Comparison of ENCODE assay signal across 23 mouse cellular contexts in the genomic region with DNA sequence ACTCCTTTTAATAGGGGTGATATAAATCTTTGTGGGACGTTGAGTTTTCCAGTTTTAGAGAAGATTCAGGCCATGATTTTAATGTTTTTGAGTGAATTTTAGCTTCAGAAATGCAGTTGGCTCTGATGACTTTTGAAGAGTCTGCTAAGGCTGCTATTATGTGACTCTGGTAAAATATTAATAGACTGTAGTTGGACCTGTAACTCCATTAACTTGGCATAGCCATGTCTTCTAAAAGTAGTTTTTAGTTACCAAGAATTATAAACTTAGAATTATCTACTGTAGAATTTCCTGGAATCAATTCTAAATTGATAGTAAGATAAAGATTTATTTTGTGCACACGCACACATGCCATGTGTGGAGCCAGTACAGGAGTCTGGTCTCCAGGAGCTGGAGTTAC. TPM values are rescaled to one million over a fixed set of nuclear protein-coding genes. Genes with fewer than 3 reads are reported as not detected.
DNase-seq lines count a peak whose midpoint lies in the region; ATAC-seq and TF ChIP-seq lines count a peak whose summit lies in the region.
"Had no signal": no experiment of that assay in that cellular context is flagged by ENCODE, and none has a peak within 500 bp of the region (broad histone marks: within the 10 kb centered on the region; RNA-seq: fewer than 3 reads in every experiment).

No protein-coding gene starts in this region.

- no peak for ATAC-seq in kidney, embryonic 14.5 days (ENCODE audit: low FRiP score, low TSS enrichment)
- ATAC-seq in kidney, embryonic 16.5 days (ENCODE audit: low FRiP score, low TSS enrichment), result no peak
- ATAC-seq in liver, embryonic 11.5 days (replicated peaks; ENCODE audit: low FRiP score), result no peak
- no peak for ATAC-seq in erythroblast, adult 5-6 weeks (replicated peaks; ENCODE audit: low FRiP score, poor library complexity, severe bottlenecking)
- ATAC-seq: forebrain, embryonic 14.5 days; forebrain, embryonic 16.5 days had no signal

- no peak for TF ChIP-seq CTCF in kidney, adult 2 months (conservative IDR thresholded peaks at IDR 0.05; ENCODE audit: insufficient read depth, insufficient read length, low read depth, low read length)
- TF ChIP-seq CTCF in liver, adult 2 months (IDR thresholded peaks at IDR 0.05; ENCODE audit: low read depth, low read length), result no peak
- TF ChIP-seq CTCF in bone marrow macrophage, adult 2 months (IDR thresholded peaks at IDR 0.05; ENCODE audit: low read depth, low read length), result no peak

- no peak overlapping the region for H3K4me3 ChIP-seq in kidney, adult 2 months (ENCODE audit: insufficient read depth, low read depth, low read length)
- H3K4me3 ChIP-seq in kidney, embryonic 14.5 days (ENCODE audit: low read length), result no peak overlapping the region
- no peak overlapping the region for H3K4me3 ChIP-seq in kidney, embryonic 16.5 days (ENCODE audit: low read length)
- H3K4me3 ChIP-seq in liver, adult 2 months (ENCODE audit: insufficient read depth, low read depth, low read length), result no peak overlapping the region
- no peak overlapping the region for H3K4me3 ChIP-seq in liver, embryonic 11.5 days (ENCODE audit: low read depth, low read length)
- H3K4me3 ChIP-seq in bone marrow macrophage, adult 2 months (ENCODE audit: insufficient read depth, low read length), result no peak overlapping the region
- H3K4me3 ChIP-seq: embryonic facial prominence, embryonic 10.5 days; embryonic facial prominence, embryonic 12.5 days; erythroblast, embryonic 14.5 days; forebrain, embryonic 10.5 days; forebrain, embryonic 12.5 days had no signal

- TF ChIP-seq POLR2A in kidney, adult 2 months (IDR thresholded peaks at IDR 0.05; ENCODE audit: low read depth, low read length), result no peak
- no peak for TF ChIP-seq POLR2A in liver, adult 2 months (IDR thresholded peaks at IDR 0.05; ENCODE audit: extremely low read depth, insufficient read depth, low read length)
- no peak for TF ChIP-seq POLR2A in bone marrow macrophage, adult 2 months (IDR thresholded peaks at IDR 0.05; ENCODE audit: borderline replicate concordance, low read depth, low read length)

- peak; percentile 55 for DNase-seq in kidney, adult 2 months
- DNase-seq in kidney, postnatal 25 days, result no peak
- DNase-seq in liver, adult 2 months (ENCODE audit: extremely low read depth, low read depth, low spot score), result peak; percentile 39
- DNase-seq in liver, embryonic 11.5 days (ENCODE audit: low spot score), result no peak
- DNase-seq: adrenal gland, adult 2 months; adrenal gland, postnatal 10 days; adrenal gland, postnatal 25 days; cerebellum, adult 11-12 months; cerebellum, adult 2 months; cerebellum, adult 9-10 months; cerebellum, postnatal 10 days; cerebellum, postnatal 25 days had no signal

- H3K27ac ChIP-seq in kidney, adult 2 months (ENCODE audit: insufficient read depth, low read depth, low read length), result peak overlapping the region; percentile 66; the same call in 1 of the 2 replicates
- H3K27ac ChIP-seq in kidney, embryonic 14.5 days (ENCODE audit: low read depth, low read length), result no peak overlapping the region
- H3K27ac ChIP-seq in kidney, embryonic 16.5 days (ENCODE audit: low read length), result peak overlapping the region; percentile 47
- H3K27ac ChIP-seq in liver, adult 2 months (replicated peaks; ENCODE audit: insufficient read depth, low read depth, low read length), result no peak overlapping the region
- H3K27ac ChIP-seq in liver, embryonic 11.5 days (ENCODE audit: low read depth, low read length), result no peak overlapping the region
- H3K27ac ChIP-seq in bone marrow macrophage, adult 2 months (ENCODE audit: insufficient read depth, low read depth, low read length), result peak overlapping the region; percentile 31
- H3K27ac ChIP-seq: embryonic facial prominence, embryonic 10.5 days; embryonic facial prominence, embryonic 12.5 days; forebrain, embryonic 10.5 days; forebrain, embryonic 12.5 days had no signal

- peaks cover 4% of the 10 kb centered on the region for H3K36me3 ChIP-seq in kidney, adult 2 months (ENCODE audit: control insufficient read depth, insufficient read depth, low read length)
- peaks cover 35% of the 10 kb centered on the region; the same call in 1 of the 2 replicates for H3K36me3 ChIP-seq in kidney, embryonic 14.5 days (ENCODE audit: control insufficient read depth, insufficient read depth, low read length)
- H3K36me3 ChIP-seq in kidney, embryonic 16.5 days (ENCODE audit: insufficient read depth, low read length), result peaks cover 30% of the 10 kb centered on the region
- peaks cover 41% of the 10 kb centered on the region for H3K36me3 ChIP-seq in liver, adult 2 months (ENCODE audit: control insufficient read depth, insufficient read depth, low read length)
- H3K36me3 ChIP-seq in liver, embryonic 11.5 days (ENCODE audit: control insufficient read depth, insufficient read depth, low read length), result peaks cover 15% of the 10 kb centered on the region; the same call in 1 of the 2 replicates

- H3K79me2 ChIP-seq in liver, adult 2 months (ENCODE audit: control insufficient read depth, insufficient read depth, low read length), result no peaks in the 10 kb centered on the region

- no peak overlapping the region for H3K4me2 ChIP-seq in kidney, embryonic 14.5 days (replicated peaks; ENCODE audit: low read depth, low read length)
- no peak overlapping the region for H3K4me2 ChIP-seq in kidney, embryonic 16.5 days (replicated peaks; ENCODE audit: low read depth, low read length)
- H3K4me2 ChIP-seq in liver, embryonic 11.5 days, result no peak overlapping the region
- H3K4me2 ChIP-seq: embryonic facial prominence, embryonic 12.5 days; forebrain, embryonic 12.5 days had no signal

- H3K9ac ChIP-seq in kidney, embryonic 14.5 days (ENCODE audit: low read depth, low read length), result no peak overlapping the region
- H3K9ac ChIP-seq in kidney, embryonic 16.5 days (replicated peaks; ENCODE audit: low read length), result no peak overlapping the region
- no peak overlapping the region for H3K9ac ChIP-seq in liver, adult 2 months (ENCODE audit: low read depth, low read length)
- H3K9ac ChIP-seq in liver, embryonic 11.5 days (ENCODE audit: low read depth, low read length), result no peak overlapping the region
- H3K9ac ChIP-seq: embryonic facial prominence, embryonic 12.5 days; forebrain, embryonic 12.5 days had no signal

- WGBS in kidney, adult 2 months, result 35% methylated on average over 2 of the region's 2 CpGs
- WGBS in kidney, embryonic 14.5 days, result 85% methylated on average over 2 of the region's 2 CpGs
- WGBS in kidney, embryonic 16.5 days, result 81% methylated on average over 2 of the region's 2 CpGs
- WGBS in liver, adult 2 months, result 59% methylated on average over 2 of the region's 2 CpGs
- WGBS in liver, embryonic 11.5 days, result 89% methylated on average over 2 of the region's 2 CpGs

- H3K9me3 ChIP-seq in kidney, embryonic 14.5 days (ENCODE audit: control insufficient read depth, low read length), result no peaks in the 10 kb centered on the region
- H3K9me3 ChIP-seq in kidney, embryonic 16.5 days (ENCODE audit: low read length), result 0 out of 2 replicates have a peak, but pooled peaks cover 2% of the 10 kb centered on the region
- no peaks in the 10 kb centered on the region for H3K9me3 ChIP-seq in liver, embryonic 11.5 days (ENCODE audit: control insufficient read depth, low read length)
- H3K9me3 ChIP-seq: embryonic facial prominence, embryonic 10.5 days; embryonic facial prominence, embryonic 12.5 days; forebrain, embryonic 10.5 days; forebrain, embryonic 12.5 days had no signal

- no peaks in the 10 kb centered on the region for H3K27me3 ChIP-seq in kidney, adult 2 months (replicated peaks; ENCODE audit: control insufficient read depth, insufficient read depth, low read length)
- H3K27me3 ChIP-seq in kidney, embryonic 14.5 days (ENCODE audit: control insufficient read depth, insufficient read depth, low read length), result no peaks in the 10 kb centered on the region
- no peaks in the 10 kb centered on the region for H3K27me3 ChIP-seq in kidney, embryonic 16.5 days (ENCODE audit: insufficient read depth, low read length)
- H3K27me3 ChIP-seq in liver, adult 2 months (ENCODE audit: control insufficient read depth, insufficient read depth, low read length), result no peaks in the 10 kb centered on the region
- H3K27me3 ChIP-seq in liver, embryonic 11.5 days (replicated peaks; ENCODE audit: control insufficient read depth, insufficient read depth, low read length), result no peaks in the 10 kb centered on the region
- H3K27me3 ChIP-seq: embryonic facial prominence, embryonic 12.5 days; forebrain, embryonic 12.5 days had no signal

- H3K4me1 ChIP-seq in kidney, adult 2 months (ENCODE audit: control insufficient read depth, insufficient read depth, low read length), result peaks cover 21% of the 10 kb centered on the region
- peaks cover 3% of the 10 kb centered on the region; the same call in 1 of the 2 replicates for H3K4me1 ChIP-seq in kidney, embryonic 14.5 days (ENCODE audit: control insufficient read depth, insufficient read depth, low read length)
- H3K4me1 ChIP-seq in kidney, embryonic 16.5 days (ENCODE audit: insufficient read depth, low read length), result peaks cover 14% of the 10 kb centered on the region
- peaks cover 2% of the 10 kb centered on the region; the same call in 1 of the 2 replicates for H3K4me1 ChIP-seq in liver, adult 2 months (ENCODE audit: control insufficient read depth, insufficient read depth, low read length)
- H3K4me1 ChIP-seq in liver, embryonic 11.5 days (replicated peaks; ENCODE audit: control insufficient read depth, insufficient read depth, low read length), result peaks cover 9% of the 10 kb centered on the region; the same call in 1 of the 2 replicates
- H3K4me1 ChIP-seq in bone marrow macrophage, adult 2 months (ENCODE audit: control insufficient read depth, insufficient read depth, low read length), result peaks cover 27% of the 10 kb centered on the region
- H3K4me1 ChIP-seq: embryonic facial prominence, embryonic 12.5 days had no signal

RNA-seq across cellular contexts. Expression of gene Mfsd1, which starts 4.0 kb away (rescaled TPM):
- polyA plus RNA-seq in kidney, adult 2 months (2012; rRNA removed), result 191 and 214 TPM in 2 replicates
- 53.6 and 82.5 TPM in 2 replicates for polyA plus RNA-seq in kidney, embryonic 14.5 days (2014; fragmentation: Nextera tagmentation; extraction: Ambion mirVana)
- polyA plus RNA-seq in kidney, embryonic 16.5 days (2015; fragmentation: Nextera tagmentation; extraction: Ambion mirVana), result 97.5 and 108 TPM in 2 replicates
- total RNA-seq in liver, adult 2 months (2014; rRNA removed), result 86.1 and 99.3 TPM in 2 replicates
- 60.3 and 66.1 TPM in 2 replicates for polyA plus RNA-seq in liver, adult 2 months (2012; rRNA removed)
- polyA plus RNA-seq in liver, embryonic 11.5 days (2014; fragmentation: Nextera tagmentation; extraction: Ambion mirVana), result 44.4 and 51.7 TPM in 2 replicates
- 231 and 232 TPM in 2 replicates for polyA plus RNA-seq in bone marrow macrophage, adult 2 months (2012; ENCODE audit: insufficient read depth, insufficient read length, missing spikeins)
- 21.3 and 27.0 TPM in 2 replicates for total RNA-seq in erythroblast, adult 5-6 weeks (2015; ENCODE audit: low replicate concordance)
- total RNA-seq in erythroblast, adult 5-6 weeks (2017; ENCODE audit: low replicate concordance), result 44.9 and 55.2 TPM in 2 replicates

Comparison
In these comparisons a context has a peak if more than half of its experiments do, and no peak if none do; other contexts are left out.
1. DNase-seq: peak in kidney, adult 2 months (single experiment) and liver, adult 2 months (single experiment); none in kidney, postnatal 25 days (0 of 2) and liver, embryonic 11.5 days (single experiment).
2. H3K27ac ChIP-seq: peak in kidney, adult 2 months (single experiment), kidney, embryonic 16.5 days (single experiment) and bone marrow macrophage, adult 2 months (single experiment); none in kidney, embryonic 14.5 days (single experiment), liver, adult 2 months (single experiment) and liver, embryonic 11.5 days (single experiment).